Mouse (Mus musculus): ENCODE measurements around the gene Srp54c. TPM values are rescaled to one million over a fixed set of nuclear protein-coding genes. Genes with fewer than 3 reads are reported as not detected.

Srp54c gene
- polyA plus RNA-seq, 1 experiment from 2014 or later, result 78.3 TPM

DNA sequence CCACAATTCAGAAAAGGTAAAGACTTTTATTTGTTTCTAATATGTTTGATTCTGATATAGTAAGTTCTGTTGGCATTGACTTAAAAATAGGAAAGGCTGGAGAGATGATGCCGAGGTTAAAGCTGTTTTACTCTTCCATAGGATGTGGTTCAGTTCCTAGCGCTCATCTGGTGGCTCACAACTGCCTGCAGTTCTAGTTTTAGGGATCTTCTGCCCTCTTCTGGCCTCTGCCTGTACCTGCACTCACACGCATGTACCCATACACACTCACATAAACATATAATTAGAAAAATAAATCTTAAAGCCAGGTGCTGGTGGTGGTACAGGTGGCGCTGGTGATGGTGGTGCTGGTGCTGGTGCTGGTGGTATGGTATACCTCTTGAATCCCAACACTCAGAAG lies 76.4 kb downstream of the Srp54c start:
- 98% methylated on average over 4 of the region's 4 CpGs for WGBS
- no peak overlapping the region for H3K4me2 ChIP-seq (ENCODE audit: low read length)
- H3K27ac ChIP-seq (ENCODE audit: low read depth, low read length), result no peak overlapping the region
- no peaks in the 10 kb centered on the region for H3K27me3 ChIP-seq (replicated peaks; ENCODE audit: control insufficient read depth, insufficient read depth, low read length)
- H3K9me3 ChIP-seq (ENCODE audit: control insufficient read depth, low read length), result no peaks in the 10 kb centered on the region
- no peak overlapping the region for H3K4me3 ChIP-seq (ENCODE audit: low read length)
- H3K36me3 ChIP-seq (ENCODE audit: control insufficient read depth, insufficient read depth, low read length), result 0 out of 2 replicates have a peak, but pooled peaks cover 2% of the 10 kb centered on the region
- no peak for ATAC-seq
- peaks cover 12% of the 10 kb centered on the region for H3K4me1 ChIP-seq (ENCODE audit: control insufficient read depth, insufficient read depth, low read depth, low read length)
- H3K9ac ChIP-seq (ENCODE audit: low read depth, low read length), result no peak overlapping the region

DNA sequence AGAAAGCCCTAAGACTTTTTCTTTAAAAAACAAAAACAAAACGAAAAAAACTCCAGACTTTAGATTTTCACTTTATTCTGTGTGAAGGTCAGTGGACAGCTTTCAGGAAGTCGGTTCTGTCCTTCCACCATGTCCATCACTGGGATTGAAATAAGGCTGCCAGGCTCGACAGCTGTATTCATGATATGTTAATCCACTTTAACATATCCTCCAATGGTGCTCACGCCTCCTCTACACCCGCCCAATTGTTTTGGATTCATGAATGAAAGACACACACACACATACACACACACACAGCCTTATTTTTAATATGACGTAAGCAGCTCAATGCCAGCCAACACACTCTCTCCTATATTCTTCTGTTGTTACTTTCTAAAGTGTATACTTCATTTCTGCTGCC lies 77.6 kb downstream of the Srp54c start:
- H3K9me3 ChIP-seq (ENCODE audit: control insufficient read depth, low read length), result no peaks in the 10 kb centered on the region
- H3K9ac ChIP-seq (ENCODE audit: low read depth, low read length), result no peak overlapping the region
- 66% methylated on average over 6 of the region's 6 CpGs for WGBS
- ATAC-seq, result no peak
- H3K4me3 ChIP-seq (ENCODE audit: low read length), result no peak overlapping the region
- H3K4me2 ChIP-seq (ENCODE audit: low read length), result no peak overlapping the region
- no peaks in the 10 kb centered on the region for H3K27me3 ChIP-seq (replicated peaks; ENCODE audit: control insufficient read depth, insufficient read depth, low read length)
- peaks cover 6% of the 10 kb centered on the region; the same call in 1 of the 2 replicates for H3K4me1 ChIP-seq (ENCODE audit: control insufficient read depth, insufficient read depth, low read depth, low read length)
- 0 out of 2 replicates have a peak, but pooled peaks cover 2% of the 10 kb centered on the region for H3K36me3 ChIP-seq (ENCODE audit: control insufficient read depth, insufficient read depth, low read length)
- no peak overlapping the region for H3K27ac ChIP-seq (ENCODE audit: low read depth, low read length)

DNA sequence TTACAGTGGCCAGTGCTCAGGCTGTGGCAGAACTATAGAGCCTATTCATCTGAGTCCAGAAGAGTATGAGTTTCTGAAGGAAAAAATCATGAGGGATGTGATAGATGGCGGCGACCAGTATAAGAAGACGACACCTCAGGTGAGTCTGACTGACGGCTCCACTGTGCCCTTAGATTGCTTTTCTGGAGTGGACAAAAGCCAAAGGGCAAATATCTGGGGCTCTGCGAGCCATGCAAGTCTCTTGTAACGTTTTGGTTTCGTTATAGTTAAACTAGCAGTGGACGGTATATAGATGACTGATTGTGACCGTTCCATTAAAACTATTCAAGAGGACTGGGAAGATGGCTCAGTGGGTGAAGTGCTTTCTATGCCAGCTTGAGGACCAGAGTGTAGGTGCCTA lies 78.8 kb downstream of the Srp54c start:
- Histone ChIP-seq H3K9me3 (ENCODE audit: control insufficient read depth, low read length) (no peaks in the 10 kb centered on the region), H3K9ac (ENCODE audit: low read depth, low read length) (no peak overlapping the region), H3K4me2 (ENCODE audit: low read length) (no peak overlapping the region), H3K27me3 (replicated peaks; ENCODE audit: control insufficient read depth, insufficient read depth, low read length) (no peaks in the 10 kb centered on the region), H3K36me3 (ENCODE audit: control insufficient read depth, insufficient read depth, low read length) (0 out of 2 replicates have a peak, but pooled peaks cover 2% of the 10 kb centered on the region), H3K27ac (ENCODE audit: low read depth, low read length) (no peak overlapping the region), H3K4me3 (ENCODE audit: low read length) (no peak overlapping the region), H3K4me1 (ENCODE audit: control insufficient read depth, insufficient read depth, low read depth, low read length) (peaks cover 4% of the 10 kb centered on the region; the same call in 1 of the 2 replicates)
- no peak for ATAC-seq
- 94% methylated on average over 9 of the region's 9 CpGs for WGBS

DNA sequence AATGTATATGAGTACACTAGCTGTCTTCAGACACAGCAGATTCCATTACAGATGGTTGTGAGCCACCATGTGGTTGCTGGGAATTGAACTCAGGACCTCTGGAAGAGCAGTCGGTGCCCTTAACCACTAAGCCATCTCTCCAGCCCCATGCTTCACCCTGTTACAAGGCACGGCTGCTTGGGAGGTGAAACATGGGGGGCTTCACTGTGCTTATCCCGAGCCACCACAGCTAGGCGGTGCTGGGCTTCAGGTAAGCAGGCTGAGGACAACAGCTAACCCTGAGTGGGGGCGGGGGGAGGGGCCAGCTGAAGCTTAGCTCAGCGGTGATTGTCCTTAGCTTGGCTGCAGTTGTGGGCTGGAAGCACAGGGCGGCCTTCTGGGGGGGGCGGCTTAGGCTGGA lies 79.5 kb downstream of the Srp54c start:
- 0 out of 2 replicates have a peak, but pooled peaks cover 2% of the 10 kb centered on the region for H3K36me3 ChIP-seq (ENCODE audit: control insufficient read depth, insufficient read depth, low read length)
- no peaks in the 10 kb centered on the region for H3K9me3 ChIP-seq (ENCODE audit: control insufficient read depth, low read length)
- no peak overlapping the region for H3K9ac ChIP-seq (ENCODE audit: low read depth, low read length)
- no peak overlapping the region for H3K4me3 ChIP-seq (ENCODE audit: low read length)
- no peaks in the 10 kb centered on the region for H3K27me3 ChIP-seq (replicated peaks; ENCODE audit: control insufficient read depth, insufficient read depth, low read length)
- no peaks in the 10 kb centered on the region for H3K4me1 ChIP-seq (ENCODE audit: control insufficient read depth, insufficient read depth, low read depth, low read length)
- no peak overlapping the region for H3K4me2 ChIP-seq (ENCODE audit: low read length)
- 73% methylated on average over 8 of the region's 8 CpGs for WGBS
- H3K27ac ChIP-seq (ENCODE audit: low read depth, low read length), result no peak overlapping the region
- ATAC-seq, result no peak

DNA sequence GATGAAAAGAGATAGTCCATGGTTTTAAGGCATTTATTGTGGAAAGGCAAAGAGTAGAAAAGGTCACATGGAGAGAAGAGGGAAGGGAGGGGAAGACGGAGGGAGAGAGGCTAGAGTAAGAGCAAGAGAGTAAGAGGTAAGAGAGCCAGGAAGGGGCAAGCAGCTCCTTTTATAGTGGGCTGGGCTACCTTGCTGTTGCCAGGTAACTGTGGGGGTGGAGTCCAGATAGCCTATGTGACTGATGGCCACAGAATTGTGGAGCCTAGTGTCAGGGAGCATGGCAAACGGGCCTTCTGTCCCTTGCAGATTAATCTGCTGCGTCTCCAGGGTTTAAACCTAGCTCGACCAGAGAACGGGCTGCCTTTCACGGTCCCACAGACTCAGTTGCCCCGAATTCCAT lies 81.9 kb downstream of the Srp54c start:
- H3K36me3 ChIP-seq (ENCODE audit: control insufficient read depth, insufficient read depth, low read length), result 0 out of 2 replicates have a peak, but pooled peaks cover 2% of the 10 kb centered on the region
- no peak overlapping the region for H3K4me2 ChIP-seq (ENCODE audit: low read length)
- no peak for ATAC-seq
- no peak overlapping the region for H3K27ac ChIP-seq (ENCODE audit: low read depth, low read length)
- H3K9me3 ChIP-seq (ENCODE audit: control insufficient read depth, low read length), result no peaks in the 10 kb centered on the region
- H3K4me3 ChIP-seq (ENCODE audit: low read length), result no peak overlapping the region
- H3K27me3 ChIP-seq (replicated peaks; ENCODE audit: control insufficient read depth, insufficient read depth, low read length), result no peaks in the 10 kb centered on the region
- no peaks in the 10 kb centered on the region for H3K4me1 ChIP-seq (ENCODE audit: control insufficient read depth, insufficient read depth, low read depth, low read length)
- H3K9ac ChIP-seq (ENCODE audit: low read depth, low read length), result no peak overlapping the region
- 85% methylated on average over 7 of the region's 7 CpGs for WGBS

Other genes with a start within 250 kb of the Srp54c start
- gene Gm20403, start 243.6 kb upstream of the Srp54c start, polyA plus RNA-seq (2015; fragmentation: Nextera tagmentation; extraction: Ambion mirVana), result not detected in 2 replicates
- gene Baz1a, start 215.8 kb upstream of the Srp54c start, polyA plus RNA-seq (2015; fragmentation: Nextera tagmentation; extraction: Ambion mirVana), result 5.6 and 6.5 TPM in 2 replicates
- gene 2700097O09Rik, start 150.1 kb upstream of the Srp54c start, polyA plus RNA-seq (2015; fragmentation: Nextera tagmentation; extraction: Ambion mirVana), result 31.9 and 33.0 TPM in 2 replicates
- 186 and 190 TPM in 2 replicates for gene Srp54a, start 149.9 kb upstream of the Srp54c start, polyA plus RNA-seq (2015; fragmentation: Nextera tagmentation; extraction: Ambion mirVana)
- gene Fam177a, start 105.7 kb upstream of the Srp54c start, polyA plus RNA-seq (2015; fragmentation: Nextera tagmentation; extraction: Ambion mirVana), result 74.3 and 84.4 TPM in 2 replicates
- 55.5 and 64.7 TPM in 2 replicates for gene Srp54b, start 75.1 kb upstream of the Srp54c start, polyA plus RNA-seq (2015; fragmentation: Nextera tagmentation; extraction: Ambion mirVana)
- gene 1700047I17Rik2, start 30.6 kb upstream of the Srp54c start, polyA plus RNA-seq (2015; fragmentation: Nextera tagmentation; extraction: Ambion mirVana), result not detected in 2 replicates
- 9.4 and 12.0 TPM in 2 replicates for gene 1110008L16Rik, start 69.4 kb downstream of the Srp54c start, polyA plus RNA-seq (2015; fragmentation: Nextera tagmentation; extraction: Ambion mirVana)
- 18.0 and 23.2 TPM in 2 replicates for gene Ppp2r3c, start 72.8 kb downstream of the Srp54c start, polyA plus RNA-seq (2015; fragmentation: Nextera tagmentation; extraction: Ambion mirVana)
- gene Psma6, start 154.1 kb downstream of the Srp54c start, polyA plus RNA-seq (2015; fragmentation: Nextera tagmentation; extraction: Ambion mirVana), result 383 and 402 TPM in 2 replicates

Measured in hindbrain, embryonic 16.5 days (tissue).